Mouse (Mus musculus) urinary bladder, adult 2 months (tissue): ENCODE results near the gene Gm7694. TPM values are rescaled to one million over a fixed set of nuclear protein-coding genes. Genes with fewer than 3 reads are reported as not detected.

ENCODE experiments used
- DNase-seq: peaks from one replicate; pipeline ENCODE4 v3.0.0; 2022; ENCODE audit warnings: low spot score
- polyA plus RNA-seq: library from polyadenylated mRNA; depleted of rRNA; stranded (reverse); fragments of >200 nt; gene quantifications from 2 replicates; pipeline ENCODE4 v1.2.3, GENCODE M21; 2012; rRNA removed

Gm7694 gene
- 9.3 and 12.0 TPM in 2 replicates for polyA plus RNA-seq

DNA sequence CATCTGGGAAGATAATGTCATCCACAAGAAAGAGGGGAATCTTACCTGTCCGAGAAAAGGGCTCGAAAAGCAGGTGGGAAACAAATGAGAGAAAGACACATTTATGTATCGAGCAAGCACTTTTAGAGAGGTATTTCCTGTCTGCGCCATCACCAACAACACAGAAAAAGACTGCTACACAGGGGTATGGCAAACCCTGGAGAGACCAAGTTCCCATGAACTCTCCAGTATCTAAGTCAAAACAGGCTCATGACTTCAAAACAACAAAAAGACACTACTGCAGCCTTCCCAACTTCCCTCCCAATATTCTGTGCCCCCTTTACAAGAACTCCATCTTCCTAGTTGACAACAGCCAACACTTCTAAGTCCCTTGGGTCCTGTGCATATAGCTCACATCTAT is at the start of gene Gm7694:
TSS of gene Gm7694 (minus strand) at position 101 of the 400 bp plus-strand sequence.
- no peak for DNase-seq

DNA sequence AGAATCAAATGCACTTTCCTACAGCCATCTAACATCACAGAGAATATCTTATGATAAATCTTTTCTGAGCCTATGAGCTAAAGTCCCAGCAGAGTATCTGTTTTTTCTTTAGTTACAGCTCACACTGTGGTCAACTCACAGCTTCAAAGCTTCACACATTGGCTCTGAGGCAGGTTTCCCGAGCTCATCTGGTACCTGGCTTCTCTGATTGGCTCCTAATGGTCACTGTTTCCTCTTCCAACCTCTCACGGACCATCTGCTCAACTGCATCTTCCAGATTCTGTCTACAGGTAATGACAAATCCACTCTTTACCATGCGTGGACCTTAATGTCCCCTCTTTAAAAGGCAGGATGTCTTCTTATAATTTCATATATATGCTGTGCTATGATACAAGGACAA is 47.2 kb upstream of the Gm7694 start:
- DNase-seq: no peak

GRCm38 (mm10) chr1:170351080-170351479 is 44.9 kb upstream of the Gm7694 start:
- no peak for DNase-seq

DNA sequence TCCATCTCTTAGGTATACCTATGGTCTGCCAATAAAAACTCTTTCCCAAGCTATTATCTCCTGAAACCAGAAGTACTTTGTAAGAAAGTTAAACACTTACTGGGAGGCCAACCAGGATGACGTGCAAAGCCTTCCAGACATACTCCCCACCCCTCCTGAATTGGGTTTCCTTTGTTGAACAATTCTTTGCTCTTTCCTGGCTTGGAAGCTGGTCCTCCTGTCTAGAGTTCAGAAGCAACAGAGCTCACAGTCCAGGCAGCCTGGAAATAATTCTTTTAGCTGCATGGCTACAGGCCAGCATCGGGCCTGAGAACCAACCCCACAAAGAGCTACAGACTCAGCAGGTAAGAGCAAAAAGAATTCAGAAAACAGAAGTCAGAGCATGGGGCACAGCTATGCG is 40.1 kb upstream of the Gm7694 start:
- no peak for DNase-seq

DNA sequence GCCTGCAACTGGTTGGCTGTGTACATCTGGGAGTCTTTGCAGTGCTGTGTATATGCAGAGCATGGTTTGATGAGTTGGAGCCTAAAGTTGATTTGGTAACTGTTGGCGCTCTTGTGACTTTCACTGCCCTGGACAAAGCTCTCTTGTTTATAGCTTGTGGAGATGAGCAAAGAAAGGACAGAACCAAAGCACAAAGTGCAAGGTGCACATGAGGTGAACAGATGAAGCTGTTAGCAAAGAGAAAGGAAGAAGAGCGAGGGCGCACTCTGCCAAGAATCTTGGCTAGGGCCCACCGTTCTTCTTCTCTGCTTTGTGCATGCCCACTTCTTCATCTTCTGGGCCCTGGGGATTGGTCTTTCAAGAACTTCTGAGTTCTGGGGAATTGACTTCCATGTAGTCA is 37.8 kb upstream of the Gm7694 start:
- DNase-seq: no peak

- no peak for DNase-seq
These were observed 36.9 kb upstream of the Gm7694 start for GRCm38 (mm10) chr1:170343081-170343480.

- no peak for DNase-seq
These were observed 33.8 kb upstream of the Gm7694 start for GRCm38 (mm10) chr1:170339943-170340342.

DNA sequence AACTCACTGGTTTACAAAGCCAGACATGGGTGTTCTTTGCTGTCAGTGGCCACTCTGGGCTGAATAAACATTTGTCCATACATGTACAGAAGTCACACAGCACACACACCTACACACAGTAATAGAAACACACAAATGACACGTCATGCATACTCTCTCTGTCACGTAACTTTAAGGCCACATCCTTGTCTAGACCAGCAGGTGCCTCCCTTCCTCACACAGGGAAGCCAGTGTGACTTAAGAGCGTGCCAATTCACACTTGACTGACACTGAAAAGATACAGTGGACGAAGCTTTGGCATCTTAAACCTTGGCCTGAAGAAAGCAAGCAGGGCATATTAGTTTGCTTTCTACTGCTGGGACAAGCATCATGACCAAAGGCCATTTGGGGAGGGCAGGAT is 26.6 kb upstream of the Gm7694 start:
- no peak for DNase-seq

DNA sequence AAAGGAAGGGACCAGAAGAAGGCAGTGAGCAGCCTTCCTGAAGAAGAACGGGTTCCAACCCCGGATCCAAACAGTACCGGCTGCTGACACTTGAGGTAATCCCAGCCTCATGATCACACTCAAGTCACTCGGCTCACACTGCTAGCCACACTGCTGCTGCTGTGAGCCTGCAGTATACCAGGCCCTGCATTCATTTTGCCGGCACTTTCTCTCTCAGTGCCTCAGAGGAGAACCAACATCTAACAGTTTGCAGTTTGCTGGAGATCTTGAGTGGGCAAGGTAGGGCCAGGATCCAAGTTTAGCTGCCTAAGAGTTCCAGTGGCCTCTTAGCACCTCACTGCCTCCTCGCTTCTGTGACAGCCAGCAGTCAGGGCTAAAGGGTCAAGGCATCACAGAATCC is 25.8 kb upstream of the Gm7694 start:
- DNase-seq: no peak

DNA sequence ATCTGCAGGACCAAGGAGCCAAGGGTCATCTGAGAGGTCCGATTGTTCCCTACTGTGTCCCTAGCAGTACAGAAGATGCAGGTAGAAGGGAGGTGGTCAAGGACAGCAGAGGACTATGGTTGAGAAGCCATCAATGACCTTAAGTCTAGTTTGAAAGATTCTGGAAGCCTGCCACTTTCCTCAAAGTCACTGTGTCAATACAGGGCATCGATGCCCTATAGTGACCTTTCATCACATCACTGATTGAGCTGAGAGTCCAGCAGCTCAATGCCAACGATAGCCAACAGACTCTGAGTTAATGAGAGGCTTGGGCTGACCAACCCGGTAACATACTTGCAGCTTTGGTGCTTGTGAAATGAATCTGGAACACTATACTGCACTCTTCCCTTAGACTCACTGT is 19.1 kb upstream of the Gm7694 start:
- no peak for DNase-seq

DNA sequence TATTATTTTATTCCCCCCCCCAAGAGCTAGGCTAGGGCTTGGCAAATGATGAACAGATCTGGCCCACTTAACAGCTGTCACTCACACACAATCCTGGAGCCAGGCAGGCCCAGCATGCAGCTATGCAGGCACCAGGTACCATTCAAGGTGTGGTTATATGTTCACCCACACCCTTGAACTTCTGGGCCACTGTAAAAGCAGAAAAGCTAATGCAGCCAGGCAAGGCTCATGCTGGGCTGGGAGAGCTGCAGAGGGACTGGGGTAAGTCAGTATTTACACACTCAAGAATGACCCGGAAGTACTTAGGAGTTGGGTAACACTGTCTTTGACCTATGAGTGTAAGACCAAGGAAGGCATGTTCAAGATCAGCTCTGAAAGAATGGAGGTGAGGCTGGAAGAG is 18.2 kb upstream of the Gm7694 start:
- DNase-seq: no peak

GRCm38 (mm10) chr1:170323001-170323400 is 16.9 kb upstream of the Gm7694 start:
- DNase-seq: no peak

DNA sequence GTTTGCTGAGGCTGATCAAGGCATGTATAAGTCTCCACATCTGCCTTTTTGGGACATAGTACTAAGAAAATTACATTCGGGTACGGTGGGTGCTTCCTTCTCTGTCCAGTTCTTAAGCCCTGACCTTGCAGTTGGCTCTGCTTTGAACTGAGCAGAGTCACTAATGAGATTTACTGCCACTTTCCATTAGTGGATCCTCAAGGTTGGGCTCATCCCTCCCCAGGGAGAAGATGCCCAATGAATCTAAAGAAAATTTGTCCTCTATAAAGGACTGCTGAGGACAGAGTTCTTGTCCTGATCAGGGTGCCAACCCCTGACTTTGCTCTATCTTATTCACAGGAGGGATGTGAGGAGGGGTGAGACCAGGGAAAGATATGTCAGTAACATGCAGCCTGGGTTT is 15.9 kb upstream of the Gm7694 start:
- DNase-seq: no peak

DNA sequence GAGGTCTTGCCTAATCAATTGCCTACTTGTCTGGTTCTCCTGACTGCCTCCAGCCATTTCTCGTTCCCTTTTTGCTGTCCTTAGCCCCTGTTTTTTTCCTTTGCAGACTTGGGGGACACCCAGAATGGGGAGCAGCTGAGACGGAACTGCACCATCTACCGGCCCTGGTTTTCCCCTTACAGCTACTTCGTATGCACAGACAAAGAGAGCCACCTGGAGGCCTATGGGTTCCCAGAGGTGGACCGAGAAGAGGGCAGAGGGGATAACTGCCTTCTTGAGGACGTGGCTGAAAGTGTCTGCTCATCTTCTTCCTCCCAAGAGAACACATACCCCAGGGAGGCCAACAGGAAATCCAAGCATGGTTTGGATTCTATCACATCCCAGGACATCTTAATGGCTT is 5.3 kb upstream of the Gm7694 start:
- DNase-seq: no peak

GRCm38 (mm10) chr1:170308503-170308902 is 2.4 kb upstream of the Gm7694 start, which contains the start of gene Spata46:
TSS of gene Spata46 (plus strand) at chr1:170308803.
- DNase-seq: no peak

DNA sequence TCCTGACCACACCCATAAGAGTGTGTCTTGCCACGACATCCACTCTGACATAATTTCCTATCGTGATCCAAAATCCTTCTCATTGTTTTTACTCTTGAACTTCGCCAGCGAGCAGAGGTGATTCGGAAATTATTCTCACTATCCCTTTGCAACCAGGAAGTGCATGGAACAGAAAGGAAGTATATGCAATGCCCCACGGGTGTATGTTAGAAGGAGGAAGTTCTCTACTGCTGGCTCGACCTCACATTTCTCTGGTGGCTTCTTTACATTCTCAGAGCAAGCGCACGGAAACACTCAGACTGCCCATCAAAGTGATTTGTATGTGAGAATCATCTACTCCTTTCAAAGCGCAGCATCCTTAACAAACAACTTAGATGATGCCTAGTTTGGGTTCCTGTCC is 1.1 kb downstream of the Gm7694 start:
- no peak for DNase-seq

DNA sequence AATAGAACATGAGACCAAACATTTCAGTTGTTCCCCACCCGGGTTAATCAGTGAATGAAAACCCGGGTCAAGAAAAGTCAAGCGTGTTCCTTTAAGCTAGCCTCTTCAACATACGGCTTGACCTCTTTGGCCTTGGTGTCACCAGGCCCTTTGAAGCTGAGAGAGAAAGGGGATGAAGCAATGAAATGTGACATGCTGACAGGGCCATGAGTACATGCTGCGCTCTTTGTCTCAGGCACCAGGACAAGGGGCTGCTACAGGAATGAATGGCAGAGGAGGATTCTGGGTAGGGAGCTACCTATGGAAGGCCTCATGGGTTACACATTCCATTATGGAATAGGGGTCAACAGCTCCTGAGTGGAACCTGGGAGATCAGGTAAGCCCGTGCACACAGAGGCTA is 3.0 kb downstream of the Gm7694 start:
- no peak for DNase-seq

GRCm38 (mm10) chr1:170302456-170302855 is 3.7 kb downstream of the Gm7694 start:
- DNase-seq: no peak

GRCm38 (mm10) chr1:170301686-170302085 is 4.4 kb downstream of the Gm7694 start:
- no peak for DNase-seq

DNA sequence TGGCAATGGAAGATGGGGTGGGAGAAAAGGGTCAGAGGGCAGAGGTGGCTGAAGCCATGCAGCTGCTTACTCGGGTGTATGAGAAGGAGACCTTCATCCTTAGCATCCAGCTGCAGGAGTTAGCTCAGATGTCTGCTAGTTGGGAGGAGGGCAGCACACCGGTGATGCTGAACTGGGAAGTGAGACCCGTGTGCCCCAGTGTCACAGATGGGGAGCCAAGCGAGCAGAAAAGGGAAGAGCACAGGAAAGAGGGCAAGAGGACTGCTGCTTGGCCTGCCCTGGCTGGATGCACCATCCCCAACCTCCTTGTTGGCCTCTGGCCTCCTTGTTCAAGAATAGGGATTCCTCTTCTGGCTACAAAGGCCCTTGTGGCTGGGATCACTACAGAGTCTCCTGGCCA is 6.6 kb downstream of the Gm7694 start:
- DNase-seq: no peak

DNA sequence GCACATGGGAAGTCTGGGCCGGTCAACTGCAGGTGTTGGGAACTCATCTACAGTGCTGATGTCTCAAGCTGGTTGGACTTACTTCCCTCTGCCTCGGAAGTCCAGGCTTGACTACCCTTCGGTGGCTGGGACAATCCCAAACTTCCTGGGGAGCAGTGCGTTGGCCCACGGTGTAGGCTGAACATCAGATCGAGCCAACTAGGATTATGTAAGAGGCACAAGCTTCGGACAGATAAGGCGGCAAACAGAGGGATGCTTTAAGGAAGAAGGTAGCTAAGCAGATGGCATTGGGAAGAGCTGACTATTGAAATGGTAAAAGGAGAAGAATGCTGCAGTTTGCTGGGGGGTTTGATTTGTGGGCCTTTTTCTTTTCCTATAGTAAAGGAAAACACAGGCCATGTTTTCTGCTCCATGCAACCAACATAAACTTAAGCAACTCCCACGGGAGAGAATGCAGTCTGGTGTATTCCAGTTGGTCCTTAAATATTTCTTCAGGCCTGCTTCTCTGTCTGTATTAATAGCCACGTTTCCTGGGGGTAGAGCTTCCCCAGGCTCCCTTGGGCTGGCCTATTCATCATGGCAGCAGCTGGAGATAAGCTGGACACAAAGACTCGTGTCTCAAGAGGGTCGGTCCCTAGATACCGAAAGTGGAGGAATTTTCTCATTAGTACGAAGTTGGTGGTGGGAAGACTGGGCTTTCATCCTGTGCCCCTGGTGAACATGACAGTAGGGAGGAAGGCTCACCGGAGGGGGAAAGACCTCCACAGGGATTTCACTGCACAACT is 11.2 kb downstream of the Gm7694 start:
- no peak for DNase-seq

GRCm38 (mm10) chr1:170293257-170293656 is 12.9 kb downstream of the Gm7694 start:
- no peak for DNase-seq

DNA sequence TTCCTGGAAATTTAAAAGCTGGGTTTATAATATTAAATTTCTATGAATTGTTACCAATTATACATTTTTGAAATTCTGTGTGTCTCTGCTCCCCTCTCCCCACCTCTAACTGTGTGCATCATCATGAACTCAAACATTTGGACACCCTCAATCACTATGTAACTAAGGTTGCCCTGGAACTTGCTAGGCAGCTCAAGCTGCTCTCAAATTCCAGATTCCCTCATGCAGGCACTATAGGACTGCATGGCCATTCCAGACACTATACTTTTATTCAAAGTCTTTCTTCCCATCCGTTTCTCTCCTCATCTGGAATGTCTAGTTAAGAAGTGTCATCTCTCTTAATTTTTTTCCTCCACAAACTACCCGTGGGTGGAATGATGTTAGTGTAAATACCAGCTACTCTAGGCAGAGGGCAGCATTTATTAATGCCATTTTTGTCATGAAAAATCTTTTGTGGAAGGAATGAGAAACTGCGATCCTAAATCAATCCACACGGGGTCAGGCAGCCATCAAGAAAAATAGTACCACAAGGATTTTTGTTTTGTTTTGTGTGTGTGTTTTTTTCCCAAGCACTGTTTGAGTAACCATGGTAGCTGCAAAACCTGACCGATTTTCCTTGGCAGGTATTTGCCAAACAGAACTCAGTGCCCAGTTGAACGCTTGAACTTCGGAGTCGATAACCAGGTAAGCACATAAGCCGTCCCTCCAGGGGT is 13.7 kb downstream of the Gm7694 start:
- DNase-seq: no peak
